Mouse (Mus musculus): Measurements from ENCODE around the gene Rgs12.

The Rgs12 gene

GRCm38 (mm10) chr5:34931516-34932457 is 17.5 kb upstream of the Rgs12 start:
- DNase-seq, result no peak

- DNase-seq, result no peak
Observed at GRCm38 (mm10) chr5:34932458-34932806, 16.8 kb upstream of the Rgs12 start.

- DNase-seq, result no peak
Observed at GRCm38 (mm10) chr5:34933461-34933860, 15.8 kb upstream of the Rgs12 start.

- DNase-seq, result no peak
Observed at GRCm38 (mm10) chr5:34941710-34942470, 7.4 kb upstream of the Rgs12 start.

- no peak for DNase-seq
Observed at GRCm38 (mm10) chr5:34943428-34943827, 5.8 kb upstream of the Rgs12 start.

GRCm38 (mm10) chr5:34949769-34950211 is 545 bp downstream of the Rgs12 start:
- DNase-seq, result no peak

GRCm38 (mm10) chr5:34950486-34951160 is 1.4 kb downstream of the Rgs12 start:
- DNase-seq, result no peak

- peak; percentile 55 for DNase-seq
Observed at GRCm38 (mm10) chr5:34951161-34951834, 2.1 kb downstream of the Rgs12 start.

- DNase-seq, result no peak
Observed at GRCm38 (mm10) chr5:34954508-34954907, 5.3 kb downstream of the Rgs12 start.

- peak; percentile 14 for DNase-seq
Observed at GRCm38 (mm10) chr5:34955630-34956029, 6.4 kb downstream of the Rgs12 start.

GRCm38 (mm10) chr5:34956151-34956550 is 6.9 kb downstream of the Rgs12 start:
- no peak for DNase-seq

- no peak for DNase-seq
Observed at GRCm38 (mm10) chr5:34957015-34957414, 7.8 kb downstream of the Rgs12 start.

GRCm38 (mm10) chr5:34960021-34960420 is 10.8 kb downstream of the Rgs12 start:
- no peak for DNase-seq

GRCm38 (mm10) chr5:34965531-34965930 is 16.3 kb downstream of the Rgs12 start:
- no peak for DNase-seq

GRCm38 (mm10) chr5:34968386-34968785 is 19.1 kb downstream of the Rgs12 start:
- peak; percentile 43 for DNase-seq

GRCm38 (mm10) chr5:34972471-34972870 is 23.2 kb downstream of the Rgs12 start:
- DNase-seq, result no peak

- DNase-seq, result peak; percentile 12
Observed at GRCm38 (mm10) chr5:34973560-34974317, 24.5 kb downstream of the Rgs12 start.

- DNase-seq, result no peak
Observed at GRCm38 (mm10) chr5:34974773-34975443, 25.7 kb downstream of the Rgs12 start.

- no peak for DNase-seq
Observed at GRCm38 (mm10) chr5:34976540-34977292, 27.5 kb downstream of the Rgs12 start.

GRCm38 (mm10) chr5:34980099-34980498 is 30.9 kb downstream of the Rgs12 start:
- DNase-seq, result no peak

GRCm38 (mm10) chr5:34981734-34982133 is 32.5 kb downstream of the Rgs12 start:
- DNase-seq, result no peak
